Mouse (Mus musculus) right cerebral cortex, postnatal 25 days (tissue): ENCODE results near the gene Krtap5-5.
"Not testable (repeated sequence)": the region's sequence is repeated elsewhere in the genome, so short reads cannot be mapped to it uniquely, and the experiment has no call there.

ENCODE experiments used
- DNase-seq: peaks from one replicate; pipeline ENCODE4 v3.0.0; 2022

The Krtap5-5 gene

GRCm38 (mm10) chr7:142229871-142230270 is at the start of gene Krtap5-5:
TSS of gene Krtap5-5 (minus strand) at chr7:142229971.
- not testable (repeated sequence) for DNase-seq

- not testable (repeated sequence) for DNase-seq
Observed at GRCm38 (mm10) chr7:142279291-142279690, 49.5 kb upstream of the Krtap5-5 start.

GRCm38 (mm10) chr7:142278183-142278582 is 48.4 kb upstream of the Krtap5-5 start:
- peak; percentile 44 for DNase-seq

- DNase-seq: not testable (repeated sequence)
Observed at GRCm38 (mm10) chr7:142274263-142274662, 44.5 kb upstream of the Krtap5-5 start, which contains the start of gene Gm4559. TSS of gene Gm4559 (minus strand) at chr7:142274363.

- not testable (repeated sequence) for DNase-seq
Observed at GRCm38 (mm10) chr7:142258254-142258653, 28.5 kb upstream of the Krtap5-5 start, which contains the start of gene Gm2431. TSS of gene Gm2431 (minus strand) at chr7:142258354.

- peak; percentile 33 for DNase-seq
Observed at GRCm38 (mm10) chr7:142255517-142255916, 25.7 kb upstream of the Krtap5-5 start.

- peak; percentile 16 for DNase-seq
Observed at GRCm38 (mm10) chr7:142249824-142250223, 20.1 kb upstream of the Krtap5-5 start.

GRCm38 (mm10) chr7:142240978-142241377 is 11.2 kb upstream of the Krtap5-5 start, which contains the start of gene Gm40460:
TSS of gene Gm40460 (minus strand) at chr7:142241078.
- DNase-seq: no peak

- DNase-seq: no peak
Observed at GRCm38 (mm10) chr7:142231540-142231939, 1.8 kb upstream of the Krtap5-5 start.

GRCm38 (mm10) chr7:142224518-142224917 is 5.3 kb downstream of the Krtap5-5 start:
- no peak for DNase-seq

GRCm38 (mm10) chr7:142212136-142212535 is 17.6 kb downstream of the Krtap5-5 start:
- not testable (repeated sequence) for DNase-seq

GRCm38 (mm10) chr7:142211559-142211958 is 18.2 kb downstream of the Krtap5-5 start, which contains the start of gene Gm7579:
TSS of gene Gm7579 (plus strand) at chr7:142211859.
- DNase-seq: no peak

- DNase-seq: not testable (repeated sequence)
Observed at GRCm38 (mm10) chr7:142206891-142207290, 22.9 kb downstream of the Krtap5-5 start.

GRCm38 (mm10) chr7:142205488-142205887 is 24.3 kb downstream of the Krtap5-5 start:
- DNase-seq: no peak

GRCm38 (mm10) chr7:142201064-142201463 is 28.7 kb downstream of the Krtap5-5 start, which contains the start of gene Krtap5-3:
TSS of gene Krtap5-3 (plus strand) at chr7:142201364.
- no peak for DNase-seq

GRCm38 (mm10) chr7:142198748-142199147 is 31.0 kb downstream of the Krtap5-5 start:
- no peak for DNase-seq

GRCm38 (mm10) chr7:142190289-142190688 is 39.5 kb downstream of the Krtap5-5 start, which contains the start of gene Gm10153:
TSS of gene Gm10153 (minus strand) at chr7:142190389.
- no peak for DNase-seq

GRCm38 (mm10) chr7:142188156-142188555 is 41.6 kb downstream of the Krtap5-5 start:
- no peak for DNase-seq

- DNase-seq: no peak
Observed at GRCm38 (mm10) chr7:142181021-142181420, 48.8 kb downstream of the Krtap5-5 start.
